In genomic region chr6:124512355-124512836, GRCm38 (mm10) we compare ENCODE assay signal across 7 mouse cellular contexts. TPM values are rescaled to one million over a fixed set of nuclear protein-coding genes. Genes with fewer than 3 reads are reported as not detected.
A peak's percentile ranks its signal among the peaks of the same experiment; 100 is the strongest.
DNase-seq lines count a peak whose midpoint lies in the region; ATAC-seq lines count a peak whose summit lies in the region.

C1ra (plus strand) TSS chr6:124512405.

- ATAC-seq in megakaryocyte progenitor cell, adult 5-6 weeks (replicated peaks; ENCODE audit: poor library complexity), result peak; percentile 78

- intact Hi-C loops in gastrocnemius, postnatal 36 days (cut with DNase I), result no loop called here
- intact Hi-C loops in left cerebral cortex, postnatal 25 days (cut with DNase I), result loop anchor here (2.0 kb wide), 1 partner anchor 32 kb away; no protein-coding TSS in a partner anchor

- peak; percentile 78 to 95 for DNase-seq in adrenal gland, adult (ENCODE audit: inconsistent age in 2 of 2, low spot score in 1 of 2)
- peak; percentile 63 to 71 for DNase-seq in cerebellum, postnatal 14 days
- peak; percentile 29 to 61 for DNase-seq in gastrocnemius, postnatal 36 days
- peak; percentile 70 for DNase-seq in induced T-regulatory cell, adult 2 months (ENCODE audit: low read depth)
- DNase-seq in left cerebral cortex, postnatal 25 days (ENCODE audit: low spot score in 2 of 2), result peak; percentile 53 to 69
- peak; percentile 43 for DNase-seq in right cerebral cortex, postnatal 25 days

RNA-seq across cellular contexts. Expression of gene C1ra, which starts in this region (rescaled TPM):
- total RNA-seq in gastrocnemius, postnatal 36 days (2021), result 1 to 10 TPM; 7.3 to 8.3 TPM
- 1 to 10 TPM; 1.1 TPM for total RNA-seq in left cerebral cortex, postnatal 25 days (2021)
- 2.8 and 3.3 TPM in 2 replicates for total RNA-seq in megakaryocyte progenitor cell, adult 5-6 weeks (2015)
- 3.5 and 4.0 TPM in 2 replicates for total RNA-seq in megakaryocyte progenitor cell, adult 5-6 weeks (2017)

Comparison
In these comparisons a context has a peak if more than half of its experiments do, and no peak if none do; other contexts are left out.
1. Peak in every context shown above with its lines: DNase-seq and ATAC-seq.